Mouse (Mus musculus): Measurements from ENCODE around the gene Olfr1508.
A peak's percentile ranks its signal among the peaks of the same experiment; 100 is the strongest.
"Not testable (repeated sequence)": the region's sequence is repeated elsewhere in the genome, so short reads cannot be mapped to it uniquely, and the experiment has no call there.

Gene Olfr1508

DNA sequence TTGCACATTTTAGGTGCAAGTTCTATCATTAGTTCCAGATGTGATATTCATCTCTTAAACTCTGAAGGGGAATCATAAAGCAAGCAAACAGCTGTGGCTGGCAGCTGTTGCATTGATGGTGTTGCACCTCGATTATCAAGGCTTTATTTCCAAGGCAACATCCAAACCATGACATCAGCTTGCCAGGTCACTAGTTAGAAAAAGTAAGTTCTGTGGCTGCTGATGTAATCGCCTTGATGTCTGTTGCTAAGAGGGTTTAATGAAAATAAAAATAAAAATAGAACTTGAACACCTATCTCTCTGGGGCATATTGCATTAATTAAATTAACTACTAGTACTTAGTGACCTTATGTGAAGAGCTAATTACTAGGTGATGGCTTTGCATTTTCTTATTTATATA lies at the start of gene Olfr1508:
Gene Olfr1508 (minus strand): TSS at position 101 of the 400 bp plus-strand sequence.
- no peak for DNase-seq (ENCODE audit: low spot score)

GRCm38 (mm10) chr14:52495516-52495915 lies 28.2 kb upstream of the Olfr1508 start, which contains the start of gene Olfr1507:
Olfr1507 (minus strand) TSS chr14:52495749.
- DNase-seq (ENCODE audit: low spot score) = no peak

GRCm38 (mm10) chr14:52465738-52466137 lies 1.6 kb downstream of the Olfr1508 start:
- no peak for DNase-seq (ENCODE audit: low spot score)

DNA sequence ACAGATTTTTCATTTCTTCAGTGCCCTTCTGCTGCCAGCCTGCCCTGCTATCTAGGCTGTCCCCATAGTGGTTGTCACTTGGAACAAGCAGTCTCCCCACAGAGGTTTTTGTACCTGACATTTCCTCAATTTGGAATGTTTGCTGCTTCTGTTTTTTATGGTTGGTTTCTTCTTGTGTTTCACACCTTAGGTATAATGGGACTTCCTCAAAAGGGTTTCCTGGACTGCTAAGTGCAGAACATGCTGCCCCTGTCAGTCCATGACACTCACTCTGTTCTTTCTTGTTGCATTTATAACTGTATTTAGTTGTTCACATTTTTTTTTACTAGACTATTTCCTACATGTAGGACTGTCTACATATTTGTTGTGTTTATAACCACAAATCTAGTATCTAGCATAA lies 5.4 kb downstream of the Olfr1508 start:
- no peak for DNase-seq (ENCODE audit: low spot score)

DNA sequence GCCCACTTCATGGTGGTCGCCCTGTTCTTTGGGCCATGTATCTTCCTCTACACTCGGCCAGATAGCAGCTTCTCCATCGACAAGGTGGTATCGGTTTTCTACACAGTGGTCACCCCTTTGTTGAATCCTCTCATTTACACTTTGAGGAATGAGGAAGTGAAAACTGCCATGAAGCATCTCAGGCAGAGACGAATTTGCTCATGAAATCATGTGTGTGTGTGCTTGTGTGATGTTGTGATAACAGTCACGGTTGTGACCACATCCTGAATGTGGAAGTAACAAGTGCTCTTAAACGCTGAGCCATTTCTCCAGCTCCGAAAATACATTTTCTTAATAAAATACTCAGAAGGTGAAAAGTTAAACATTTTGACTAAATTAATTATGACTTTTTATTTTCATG lies 16.2 kb downstream of the Olfr1508 start:
- peak; percentile 50 for DNase-seq (ENCODE audit: low spot score)

DNA sequence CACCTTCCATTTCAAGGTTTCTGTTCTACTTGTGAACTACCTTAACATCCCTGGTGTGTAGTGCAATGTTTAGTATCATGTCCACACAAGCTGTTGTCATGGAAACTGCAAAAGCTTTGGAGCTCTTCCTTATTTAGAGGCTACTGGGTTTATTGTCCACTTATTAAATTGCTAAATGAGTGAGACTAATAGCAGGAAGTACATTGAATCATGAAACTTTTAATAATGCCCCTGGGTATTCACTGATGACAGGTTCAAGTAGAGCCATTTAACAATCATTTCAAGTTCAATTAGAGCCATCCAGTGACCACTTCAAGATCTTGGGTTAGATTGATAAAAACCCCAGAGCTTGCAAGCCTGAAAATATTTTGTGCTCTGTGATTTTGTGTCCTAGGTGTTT lies 24.6 kb downstream of the Olfr1508 start, which contains the start of gene Olfr1509:
Gene Olfr1509 (plus strand): TSS at position 301 of the 400 bp plus-strand sequence.
- no peak for DNase-seq (ENCODE audit: low spot score)

GRCm38 (mm10) chr14:52427686-52428085 lies 39.6 kb downstream of the Olfr1508 start:
- peak; percentile 66 for DNase-seq (ENCODE audit: low spot score)

DNA sequence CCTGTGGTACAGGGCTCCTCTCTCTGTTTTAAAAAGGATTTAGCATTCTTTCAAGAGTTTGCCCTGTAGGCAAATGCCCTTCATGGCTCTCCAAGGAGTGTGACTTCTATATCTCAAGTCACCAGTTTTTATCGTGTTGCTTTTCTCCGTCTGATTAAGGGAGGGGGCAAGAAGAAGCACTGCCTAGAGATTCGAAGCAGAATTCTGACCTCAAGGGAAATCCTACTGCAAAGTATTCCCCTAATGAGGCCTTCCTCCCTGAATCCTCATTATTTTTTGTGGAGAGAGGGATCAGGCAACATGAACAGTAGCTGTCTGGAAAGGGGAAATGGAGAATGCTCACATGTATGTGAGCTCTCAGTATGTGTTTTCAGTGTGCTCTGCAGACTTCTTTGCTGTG lies 53.0 kb downstream of the Olfr1508 start, which contains the start of gene Olfr1510:
Gene Olfr1510 (minus strand): TSS at position 101 of the 400 bp plus-strand sequence.
- no peak for DNase-seq (ENCODE audit: low spot score)

- not testable (repeated sequence) for DNase-seq (ENCODE audit: low spot score)
Measured at GRCm38 (mm10) chr14:52410142-52410919, 57.0 kb downstream of the Olfr1508 start.

All from T-cell, adult 2 months (primary cell).